Mouse (Mus musculus) adrenal gland, postnatal 4 days (tissue): Measurements from ENCODE around the gene Ppp2r3a. TPM values are rescaled to one million over a fixed set of nuclear protein-coding genes. Genes with fewer than 3 reads are reported as not detected.
A peak's percentile ranks its signal among the peaks of the same experiment; 100 is the strongest.

Experiments
- DNase-seq, 2 experiments: peaks; one replicate each; pipeline ENCODE4 v3.0.0; 2021 to 2022; ENCODE audit warnings: low spot score in 2 of 2, mixed read lengths in 2 of 2
- total RNA-seq, 2 experiments: library from RNA; stranded (reverse); gene quantifications; 2 replicates each; pipeline ENCODE4 v1.2.3; 2021

The Ppp2r3a gene
- total RNA-seq, 2 experiments from 2014 or later, result 34.5 to 34.8 TPM

- DNase-seq, result peak in 1 of 2 experiments; percentile 12
Observed at GRCm38 (mm10) chr9:101076095-101076875, 175.3 kb downstream of the Ppp2r3a start.

GRCm38 (mm10) chr9:101075694-101076093, 175.9 kb downstream of the Ppp2r3a start:
- DNase-seq, result no peak

- DNase-seq, result no peak
Observed at GRCm38 (mm10) chr9:101075091-101075581, 176.5 kb downstream of the Ppp2r3a start.

- peak; percentile 54 to 71 for DNase-seq
Observed at GRCm38 (mm10) chr9:101074332-101075021, 177.1 kb downstream of the Ppp2r3a start.

- no peak for DNase-seq
Observed at GRCm38 (mm10) chr9:101073987-101074331, 177.6 kb downstream of the Ppp2r3a start, which contains the start of gene Msl2. Gene Msl2, plus strand, starts transcription at chr9:101074101.

GRCm38 (mm10) chr9:101073041-101073986, 178.3 kb downstream of the Ppp2r3a start:
- peak; percentile 93 to 97 for DNase-seq

GRCm38 (mm10) chr9:101072506-101072905, 179.1 kb downstream of the Ppp2r3a start:
- DNase-seq, result no peak

GRCm38 (mm10) chr9:101069781-101070180, 181.8 kb downstream of the Ppp2r3a start:
- no peak for DNase-seq

GRCm38 (mm10) chr9:101065076-101065602, 186.5 kb downstream of the Ppp2r3a start:
- DNase-seq, result no peak

- no peak for DNase-seq
Observed at GRCm38 (mm10) chr9:101062253-101062780, 189.3 kb downstream of the Ppp2r3a start.

- no peak for DNase-seq
Observed at GRCm38 (mm10) chr9:101061035-101061434, 190.6 kb downstream of the Ppp2r3a start.

- DNase-seq, result no peak
Observed at GRCm38 (mm10) chr9:101057156-101057555, 194.4 kb downstream of the Ppp2r3a start.

Other genes starting within 250 kb of the Ppp2r3a start
- 100 to 1,000 TPM; 102 to 115 TPM for gene Pccb, start 216.9 kb downstream of the Ppp2r3a start, total RNA-seq
- 10 to 100 TPM; 54.7 to 58.2 TPM for gene Msl2, start 177.7 kb downstream of the Ppp2r3a start, total RNA-seq